Mouse (Mus musculus) limb, embryonic 14.5 days (tissue): Measurements from ENCODE around the gene Dnajc30. TPM values are rescaled to one million over a fixed set of nuclear protein-coding genes. Genes with fewer than 3 reads are reported as not detected.

Source experiments
- ATAC-seq: fragments of 200-750 bp; cut with Nextera tagmentation; 2 replicates; pipeline ENCODE4 v1.8.0; 2017; ENCODE audit warnings: low read depth, moderate number of reproducible peaks, moderate TSS enrichment; ENCODE audit not compliant: low FRiP score
- DNase-seq: peaks from one replicate; pipeline ENCODE4 v3.0.0-alpha.2; 2015; ENCODE audit warnings: low spot score
- H3K27ac ChIP-seq: fragments of 300-500 bp; sonication (generic); replicated peaks from 2 replicates; pipeline ENCODE4 v1.5.1; 2014; ENCODE audit warnings: low read depth, mild to moderate bottlenecking, low read length, moderate library complexity, mixed read lengths
- H3K27me3 ChIP-seq: fragments of 300-500 bp; sonication (generic); 2 replicates; pipeline ENCODE4 v1.6.1; 2014; ENCODE audit warnings: low read length, mixed read lengths; ENCODE audit not compliant: control insufficient read depth, insufficient read depth
- H3K36me3 ChIP-seq: fragments of 300-500 bp; sonication (generic); 2 replicates; pipeline ENCODE4 v1.6.1; 2014; ENCODE audit warnings: mild to moderate bottlenecking, low read length, moderate library complexity, mixed read lengths; ENCODE audit not compliant: control insufficient read depth, insufficient read depth
- H3K4me1 ChIP-seq: fragments of 300-500 bp; sonication (generic); 2 replicates; pipeline ENCODE4 v1.6.1; 2014; ENCODE audit warnings: antibody characterized with exemption, low read length, mixed read lengths; ENCODE audit not compliant: control insufficient read depth, insufficient read depth
- H3K4me2 ChIP-seq: fragments of 300-500 bp; sonication (generic); replicated peaks from 2 replicates; pipeline ENCODE4 v1.6.1; 2014; ENCODE audit warnings: low read depth, mild to moderate bottlenecking, low read length, moderate library complexity; ENCODE audit not compliant: severe bottlenecking
- H3K4me3 ChIP-seq: fragments of 300-500 bp; sonication (generic); replicated peaks from 2 replicates; pipeline ENCODE4 v1.5.1; 2014; ENCODE audit warnings: low read length
- H3K9ac ChIP-seq: fragments of 300-500 bp; sonication (generic); 2 replicates; pipeline ENCODE4 v1.6.1; 2014; ENCODE audit warnings: mild to moderate bottlenecking, low read depth, low read length, moderate library complexity; ENCODE audit not compliant: severe bottlenecking
- H3K9me3 ChIP-seq: fragments of 300-500 bp; sonication (generic); 2 replicates; pipeline ENCODE4 v1.6.1; 2016; ENCODE audit warnings: low read length; ENCODE audit not compliant: control insufficient read depth
- POLR2A ChIP-seq: fragments of 200-500 bp; IDR thresholded peaks from 2 replicates; pipeline ENCODE4 v1.8.0; 2012; ENCODE audit warnings: inconsistent platforms, mild to moderate bottlenecking, moderate library complexity, borderline replicate concordance; ENCODE audit not compliant: insufficient read depth, insufficient read length; ENCODE audit errors: extremely low read depth
- WGBS: fragments of 180-500 bp; shearing (Covaris S2); extraction: QIAGEN DNeasy Blood & Tissue Kit; methylation state at CpG from one replicate; pipeline ENCODE4 v1.1.7; 2014; 5-methylcytosine and 5-hydroxymethylcytosine counted together
- polyA plus RNA-seq, 2 experiments: library from polyadenylated mRNA; depleted of rRNA in 1 of 2; stranded (reverse) in 1 of 2; unstranded in 1 of 2; fragments of >200 nt; fragmentation: Nextera tagmentation in 1 of 2; extraction: Ambion mirVana in 1 of 2; gene quantifications; 2 replicates each; pipeline versions ENCODE4 v1.2.1 to v1.2.3; 2012 to 2014

Dnajc30 gene
- polyA plus RNA-seq, 2 experiments: 29.1 to 32.6 TPM

GRCm38 (mm10) chr5:135109976-135110375, 46.0 kb downstream of the Dnajc30 start:
- DNase-seq (no peak), ATAC-seq (no peak)
- Histone ChIP-seq H3K36me3 (no peaks in the 10 kb centered on the region), H3K27ac (no peak overlapping the region), H3K4me1 (peaks cover 2% of the 10 kb centered on the region; the same call in 1 of the 2 replicates), H3K4me3 (no peak overlapping the region), H3K27me3 (peaks cover 31% of the 10 kb centered on the region), H3K9ac (no peak overlapping the region), H3K9me3 (no peaks in the 10 kb centered on the region), H3K4me2 (no peak overlapping the region)
- TF ChIP-seq POLR2A: no peak
- WGBS: 81% methylated on average over 6 of the region's 6 CpGs

GRCm38 (mm10) chr5:135113782-135114181, 49.8 kb downstream of the Dnajc30 start:
- no peak for TF ChIP-seq POLR2A
- no peak overlapping the region for H3K4me3 ChIP-seq
- no peaks in the 10 kb centered on the region for H3K9me3 ChIP-seq
- no peaks in the 10 kb centered on the region for H3K4me1 ChIP-seq
- no peak overlapping the region for H3K27ac ChIP-seq
- H3K36me3 ChIP-seq: no peaks in the 10 kb centered on the region
- no peak overlapping the region for H3K4me2 ChIP-seq
- no peak overlapping the region for H3K9ac ChIP-seq
- DNase-seq (no peak), ATAC-seq (no peak)
- peaks cover 2% of the 10 kb centered on the region for H3K27me3 ChIP-seq
- WGBS: 84% methylated on average over 12 of the region's 12 CpGs

GRCm38 (mm10) chr5:135115241-135115640, 51.2 kb downstream of the Dnajc30 start:
- Histone ChIP-seq H3K4me2 (no peak overlapping the region), H3K9ac (no peak overlapping the region), H3K4me3 (no peak overlapping the region), H3K36me3 (no peaks in the 10 kb centered on the region), H3K27ac (no peak overlapping the region), H3K4me1 (no peaks in the 10 kb centered on the region), H3K9me3 (no peaks in the 10 kb centered on the region), H3K27me3 (no peaks in the 10 kb centered on the region)
- DNase-seq: no peak
- ATAC-seq: no peak
- 88% methylated on average over 8 of the region's 8 CpGs for WGBS
- no peak for TF ChIP-seq POLR2A

Other genes with a start within 250 kb of the Dnajc30 start
- not detected in 2 replicates for gene Tmem270, start 157.5 kb upstream of the Dnajc30 start, polyA plus RNA-seq (2012; rRNA removed)
- gene Tmem270, start 157.5 kb upstream of the Dnajc30 start, polyA plus RNA-seq (2014; fragmentation: Nextera tagmentation; extraction: Ambion mirVana): not detected in 2 replicates
- gene Cldn13, start 148.7 kb upstream of the Dnajc30 start, polyA plus RNA-seq (2012; rRNA removed): 0.33 TPM in 2 replicates
- gene Cldn13, start 148.7 kb upstream of the Dnajc30 start, polyA plus RNA-seq (2014; fragmentation: Nextera tagmentation; extraction: Ambion mirVana): not detected in 2 replicates
- gene Mettl27, start 131.8 kb upstream of the Dnajc30 start, polyA plus RNA-seq (2012; rRNA removed): 14.8 and 14.9 TPM in 2 replicates
- gene Mettl27, start 131.8 kb upstream of the Dnajc30 start, polyA plus RNA-seq (2014; fragmentation: Nextera tagmentation; extraction: Ambion mirVana): 18.9 and 21.3 TPM in 2 replicates
- gene Cldn4, start 117.3 kb upstream of the Dnajc30 start, polyA plus RNA-seq (2012; rRNA removed): 48.4 and 50.0 TPM in 2 replicates
- gene Cldn4, start 117.3 kb upstream of the Dnajc30 start, polyA plus RNA-seq (2014; fragmentation: Nextera tagmentation; extraction: Ambion mirVana): 49.3 and 61.5 TPM in 2 replicates
- gene Cldn3, start 78.0 kb upstream of the Dnajc30 start, polyA plus RNA-seq (2012; rRNA removed): 7.2 and 8.8 TPM in 2 replicates
- 14.7 and 18.3 TPM in 2 replicates for gene Cldn3, start 78.0 kb upstream of the Dnajc30 start, polyA plus RNA-seq (2014; fragmentation: Nextera tagmentation; extraction: Ambion mirVana)
- gene Abhd11, start 55.0 kb upstream of the Dnajc30 start, polyA plus RNA-seq (2012; rRNA removed): 83.2 and 94.3 TPM in 2 replicates
- 64.7 and 67.4 TPM in 2 replicates for gene Abhd11, start 55.0 kb upstream of the Dnajc30 start, polyA plus RNA-seq (2014; fragmentation: Nextera tagmentation; extraction: Ambion mirVana)
- gene Stx1a, start 40.7 kb upstream of the Dnajc30 start, polyA plus RNA-seq (2012; rRNA removed): 39.2 and 45.5 TPM in 2 replicates
- 11.4 and 13.0 TPM in 2 replicates for gene Stx1a, start 40.7 kb upstream of the Dnajc30 start, polyA plus RNA-seq (2014; fragmentation: Nextera tagmentation; extraction: Ambion mirVana)
- 107 and 121 TPM in 2 replicates for gene Bud23, start 757 bp downstream of the Dnajc30 start, polyA plus RNA-seq (2012; rRNA removed)
- 101 and 108 TPM in 2 replicates for gene Bud23, start 757 bp downstream of the Dnajc30 start, polyA plus RNA-seq (2014; fragmentation: Nextera tagmentation; extraction: Ambion mirVana)
- 24.5 and 32.0 TPM in 2 replicates for gene Vps37d, start 14.1 kb downstream of the Dnajc30 start, polyA plus RNA-seq (2012; rRNA removed)
- gene Vps37d, start 14.1 kb downstream of the Dnajc30 start, polyA plus RNA-seq (2014; fragmentation: Nextera tagmentation; extraction: Ambion mirVana): 10.7 and 12.3 TPM in 2 replicates
- 3.3 and 5.3 TPM in 2 replicates for gene Mlxipl, start 25.7 kb downstream of the Dnajc30 start, polyA plus RNA-seq (2012; rRNA removed)
- 0.54 and 1.6 TPM in 2 replicates for gene Mlxipl, start 25.7 kb downstream of the Dnajc30 start, polyA plus RNA-seq (2014; fragmentation: Nextera tagmentation; extraction: Ambion mirVana)
- gene Tbl2, start 85.5 kb downstream of the Dnajc30 start, polyA plus RNA-seq (2012; rRNA removed): 23.2 and 25.7 TPM in 2 replicates
- 29.8 and 32.1 TPM in 2 replicates for gene Tbl2, start 85.5 kb downstream of the Dnajc30 start, polyA plus RNA-seq (2014; fragmentation: Nextera tagmentation; extraction: Ambion mirVana)
- 20.6 and 24.6 TPM in 2 replicates for gene Bcl7b, start 104.1 kb downstream of the Dnajc30 start, polyA plus RNA-seq (2012; rRNA removed)
- gene Bcl7b, start 104.1 kb downstream of the Dnajc30 start, polyA plus RNA-seq (2014; fragmentation: Nextera tagmentation; extraction: Ambion mirVana): 43.3 and 46.2 TPM in 2 replicates
- gene Baz1b, start 123.1 kb downstream of the Dnajc30 start, polyA plus RNA-seq (2012; rRNA removed): 72.7 and 73.0 TPM in 2 replicates
- 52.3 and 58.8 TPM in 2 replicates for gene Baz1b, start 123.1 kb downstream of the Dnajc30 start, polyA plus RNA-seq (2014; fragmentation: Nextera tagmentation; extraction: Ambion mirVana)
- gene Fzd9, start 187.0 kb downstream of the Dnajc30 start, polyA plus RNA-seq (2012; rRNA removed): 31.2 and 50.0 TPM in 2 replicates
- 19.4 and 23.1 TPM in 2 replicates for gene Fzd9, start 187.0 kb downstream of the Dnajc30 start, polyA plus RNA-seq (2014; fragmentation: Nextera tagmentation; extraction: Ambion mirVana)